ENCODE assay signal across 8 mouse cellular contexts in genomic region chr7:109021428-109021827, GRCm38 (mm10).
DNase-seq lines count a peak whose midpoint lies in the region; ATAC-seq and TF ChIP-seq lines count a peak whose summit lies in the region.

No protein-coding gene starts in this region.

- H3K4me3 ChIP-seq in G1E (ENCODE audit: low read depth, low read length), result no peak overlapping the region
- H3K4me3 ChIP-seq in lung, embryonic 16.5 days (ENCODE audit: low read length), result no peak overlapping the region

- intact Hi-C loops in heart, postnatal 10 days (cut with DNase I), result loop anchor here (1.0 kb wide), 1 partner anchor 54 kb away; no protein-coding TSS in a partner anchor

- peaks cover 12% of the 10 kb centered on the region for H3K27me3 ChIP-seq in G1E (ENCODE audit: insufficient read depth, low read length)
- no peaks in the 10 kb centered on the region for H3K27me3 ChIP-seq in lung, embryonic 16.5 days (ENCODE audit: control insufficient read depth, insufficient read depth, low read depth, low read length)

- H3K9me3 ChIP-seq in G1E (replicated peaks), result no peaks in the 10 kb centered on the region
- H3K9me3 ChIP-seq in lung, embryonic 16.5 days (ENCODE audit: control insufficient read depth, low read length), result no peaks in the 10 kb centered on the region

- H3K9ac ChIP-seq in lung, embryonic 16.5 days (ENCODE audit: low read length), result no peak overlapping the region

- no peaks in the 10 kb centered on the region for H3K4me1 ChIP-seq in G1E (ENCODE audit: insufficient read depth, low read depth, low read length)
- no peaks in the 10 kb centered on the region for H3K4me1 ChIP-seq in lung, embryonic 16.5 days (replicated peaks; ENCODE audit: control insufficient read depth, insufficient read depth, low read length)

- H3K27ac ChIP-seq in lung, embryonic 16.5 days (ENCODE audit: low read length), result no peak overlapping the region

- H3K36me3 ChIP-seq in G1E (replicated peaks), result no peaks in the 10 kb centered on the region
- H3K36me3 ChIP-seq in lung, embryonic 16.5 days (ENCODE audit: control insufficient read depth, insufficient read depth, low read length), result no peaks in the 10 kb centered on the region

- WGBS in lung, embryonic 16.5 days, result 18% methylated on average over 3 of the region's 3 CpGs

- peak; percentile 50; the same call in 1 of the 2 replicates for ATAC-seq in G1E (ENCODE audit: extremely low read depth, insufficient number of reproducible peaks, low FRiP score, poor library complexity, severe bottlenecking)
- ATAC-seq in lung, embryonic 16.5 days (ENCODE audit: low read depth), result peak; percentile 38; the same call in 1 of the 2 replicates

- TF ChIP-seq CTCF in G1E (IDR thresholded peaks at IDR 0.05; ENCODE audit: low read depth, low read length), result peak; percentile 75; the same call in 1 of the 2 replicates

- peak; percentile 46 for DNase-seq in G1E (ENCODE audit: low spot score)
- peak; percentile 83 for DNase-seq in adrenal gland, postnatal 10 days
- peak; percentile 71 for DNase-seq in embryo, embryonic 11 days
- DNase-seq in heart, postnatal 10 days, result peak; percentile 48 to 71
- DNase-seq in kidney, postnatal 14 days, result peak; percentile 66
- peak; percentile 55 for DNase-seq in ovary, postnatal 36 days (ENCODE audit: low spot score)
- DNase-seq in T-cell, adult 2 months (ENCODE audit: low spot score), result no peak

- H3K4me2 ChIP-seq in lung, embryonic 16.5 days (ENCODE audit: low read depth, low read length), result no peak overlapping the region
